Mouse (Mus musculus): ENCODE measurements around the gene Slc38a3. TPM values are rescaled to one million over a fixed set of nuclear protein-coding genes. Genes with fewer than 3 reads are reported as not detected.

Gene Slc38a3
- polyA plus RNA-seq, 1 experiment from 2014 or later = 5.1 TPM

DNA sequence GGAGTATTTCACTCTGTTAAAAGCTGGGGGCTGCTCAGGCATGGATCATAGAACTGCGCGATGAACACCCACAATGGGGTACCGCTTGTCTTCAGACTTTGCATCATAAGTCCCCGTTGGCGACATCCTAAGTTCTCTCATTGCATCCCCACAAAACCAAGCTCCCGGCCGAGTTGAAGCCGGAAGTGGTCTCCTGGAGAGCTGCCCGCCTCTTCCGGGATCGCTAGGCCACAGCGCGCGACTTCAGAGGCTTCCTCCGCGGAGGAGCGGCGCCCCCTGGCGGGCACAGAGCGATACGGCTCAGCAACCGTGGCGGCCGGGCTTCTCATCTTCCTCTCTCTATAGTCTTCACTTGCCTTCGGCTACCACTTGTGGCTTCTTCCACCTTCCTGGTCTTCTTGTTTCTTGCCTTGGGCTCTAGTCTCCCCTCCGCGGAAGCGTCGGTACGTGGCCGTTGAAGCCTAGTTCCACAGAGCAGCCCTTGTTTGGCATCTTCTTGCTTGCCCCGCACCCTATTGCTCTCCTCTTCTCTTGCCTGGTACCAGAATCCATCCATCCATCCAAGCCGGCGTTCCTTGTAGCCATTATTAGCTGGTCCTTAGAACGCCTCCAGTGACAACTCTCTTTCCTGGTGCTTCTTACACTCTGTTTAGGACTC lies 24.7 kb downstream of the Slc38a3 start:
- Histone ChIP-seq H3K9ac (0 out of 2 replicates have a peak overlapping the region, but pooled peaks have one; percentile 11), H3K9me3 (no peaks in the 10 kb centered on the region), H3K4me1 (peaks cover 14% of the 10 kb centered on the region; the same call in 1 of the 2 replicates), H3K36me3 (no peaks in the 10 kb centered on the region), H3K4me3 (peak overlapping the region; percentile 39), H3K4me2 (peak overlapping the region; percentile 53), H3K27ac (peak overlapping the region; percentile 51; the same call in 1 of the 2 replicates), H3K27me3 (no peaks in the 10 kb centered on the region)
- WGBS = 5% methylated on average over 35 of the region's 35 CpGs
- peak; percentile 82 for ATAC-seq (ENCODE audit: insufficient number of reproducible peaks, low FRiP score, low TSS enrichment, low read depth)

DNA sequence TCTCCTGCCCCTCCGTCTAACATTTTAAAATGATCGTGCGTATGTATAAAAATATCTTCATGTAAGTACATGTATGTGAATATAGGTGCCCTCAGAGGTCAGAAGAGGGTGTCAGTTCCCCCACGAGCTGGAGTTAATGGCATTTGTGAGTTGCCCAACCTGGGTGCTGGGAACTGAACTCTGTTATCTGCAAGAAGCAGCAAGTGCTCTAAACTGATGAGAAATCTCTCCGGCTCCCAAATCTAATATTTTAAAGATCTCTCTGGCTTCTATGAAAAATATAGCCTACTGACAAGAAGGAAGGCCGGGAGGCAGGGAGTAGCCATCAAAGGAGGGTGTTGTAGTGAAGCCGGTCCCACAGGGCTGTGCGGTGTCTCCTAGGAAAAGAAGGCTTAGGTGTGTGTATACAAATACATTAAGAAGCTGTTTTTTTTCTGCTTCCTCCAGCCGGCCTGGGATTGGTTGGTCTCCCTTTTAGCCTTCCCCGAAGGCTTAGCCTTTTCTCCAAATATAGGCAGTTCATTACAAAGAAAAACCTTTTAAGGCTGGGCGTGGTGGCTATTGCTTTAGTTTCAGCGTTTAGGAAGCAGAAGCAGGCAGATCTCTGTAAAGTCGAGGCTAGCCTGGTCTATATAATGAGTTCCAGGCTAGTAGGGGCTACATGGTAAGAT lies 25.7 kb downstream of the Slc38a3 start:
- Histone ChIP-seq H3K4me3 (no peak overlapping the region), H3K27ac (0 out of 2 replicates have a peak overlapping the region, but pooled peaks have one; percentile 51), H3K36me3 (no peaks in the 10 kb centered on the region), H3K4me2 (no peak overlapping the region), H3K27me3 (no peaks in the 10 kb centered on the region), H3K9me3 (no peaks in the 10 kb centered on the region), H3K4me1 (peaks cover 11% of the 10 kb centered on the region; the same call in 1 of the 2 replicates), H3K9ac (no peak overlapping the region)
- WGBS = 92% methylated on average over 13 of the region's 13 CpGs
- ATAC-seq (ENCODE audit: insufficient number of reproducible peaks, low FRiP score, low TSS enrichment, low read depth) = no peak

DNA sequence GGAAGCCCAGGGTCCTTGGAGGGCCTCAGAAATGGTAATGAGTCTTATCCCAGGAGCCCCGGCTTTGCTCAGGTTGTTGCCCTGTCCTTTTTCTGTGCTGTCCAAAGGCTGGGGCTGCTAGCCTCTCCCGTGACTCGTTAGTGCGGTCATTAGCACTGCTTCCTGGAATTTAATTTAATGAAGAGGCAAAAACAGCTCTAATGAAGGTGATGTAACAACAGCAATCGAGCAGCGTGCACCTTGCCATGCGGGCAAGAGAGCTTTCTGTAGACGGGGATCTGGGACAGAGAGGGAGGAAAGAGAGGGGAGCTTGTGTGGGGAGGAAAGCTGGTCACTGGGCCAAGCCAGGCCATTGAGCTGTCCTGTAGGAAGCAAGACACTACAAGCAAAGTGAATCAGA lies 27.7 kb downstream of the Slc38a3 start:
- Histone ChIP-seq H3K4me2 (no peak overlapping the region), H3K27ac (no peak overlapping the region), H3K4me3 (no peak overlapping the region), H3K36me3 (no peaks in the 10 kb centered on the region), H3K4me1 (peaks cover 15% of the 10 kb centered on the region), H3K9ac (no peak overlapping the region), H3K9me3 (no peaks in the 10 kb centered on the region), H3K27me3 (no peaks in the 10 kb centered on the region)
- WGBS = 33% methylated on average over 8 of the region's 8 CpGs
- ATAC-seq (ENCODE audit: insufficient number of reproducible peaks, low FRiP score, low TSS enrichment, low read depth) = no peak

DNA sequence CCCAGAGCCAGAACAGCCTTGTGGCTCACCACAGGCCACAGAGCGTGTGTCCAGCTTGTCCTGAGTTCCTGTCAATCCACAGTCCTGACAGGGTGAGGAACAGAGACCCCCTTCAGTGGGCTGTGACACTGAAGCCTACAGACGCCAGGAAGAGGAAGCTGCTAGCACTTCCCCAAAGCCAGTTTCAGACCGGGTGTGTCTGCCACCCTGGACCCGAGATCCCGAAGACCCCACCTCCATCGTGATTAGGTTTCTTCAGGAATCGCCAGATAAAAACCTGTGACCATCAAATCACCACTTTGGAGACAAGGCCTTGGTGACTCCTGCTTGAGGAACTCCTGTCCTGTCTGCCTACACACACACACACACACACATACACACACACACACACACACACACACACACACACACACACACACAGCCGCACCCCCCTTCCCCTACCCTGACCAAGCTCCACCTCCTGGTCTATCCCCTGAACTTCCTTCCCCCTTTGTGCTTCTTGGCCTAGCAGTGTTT lies 29.0 kb downstream of the Slc38a3 start:
- Histone ChIP-seq H3K9ac (no peak overlapping the region), H3K4me1 (peaks cover 24% of the 10 kb centered on the region), H3K4me2 (no peak overlapping the region), H3K4me3 (no peak overlapping the region), H3K27me3 (no peaks in the 10 kb centered on the region), H3K9me3 (no peaks in the 10 kb centered on the region), H3K27ac (peak overlapping the region; percentile 5; the same call in 1 of the 2 replicates), H3K36me3 (no peaks in the 10 kb centered on the region)
- ATAC-seq (ENCODE audit: insufficient number of reproducible peaks, low FRiP score, low TSS enrichment, low read depth) = no peak
- 54% methylated on average over 8 of the region's 8 CpGs for WGBS

DNA sequence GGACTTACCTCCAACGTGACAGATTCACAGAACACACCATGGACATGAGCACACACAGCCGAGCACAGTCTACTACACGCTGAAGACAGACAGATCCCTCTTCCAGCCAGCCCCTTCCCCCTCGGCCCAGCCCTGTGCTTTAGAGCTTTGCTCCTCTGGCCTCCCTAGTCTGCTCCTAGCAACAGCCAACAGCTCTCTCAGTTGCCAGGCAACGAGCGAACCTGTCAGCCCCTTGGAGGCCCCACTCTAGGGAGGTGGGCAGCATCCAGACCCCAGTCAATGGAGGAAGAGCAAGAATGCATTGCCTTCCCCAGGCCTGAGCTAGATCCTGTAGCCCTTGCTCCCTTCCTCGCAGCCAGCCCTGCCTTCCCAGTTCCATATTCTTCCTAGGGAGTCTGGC lies 32.3 kb downstream of the Slc38a3 start:
- H3K9ac ChIP-seq = no peak overlapping the region
- no peak overlapping the region for H3K4me3 ChIP-seq
- H3K9me3 ChIP-seq = no peaks in the 10 kb centered on the region
- H3K4me2 ChIP-seq = no peak overlapping the region
- peak overlapping the region; percentile 22; the same call in 1 of the 2 replicates for H3K27ac ChIP-seq
- no peaks in the 10 kb centered on the region for H3K36me3 ChIP-seq
- ATAC-seq (ENCODE audit: insufficient number of reproducible peaks, low FRiP score, low TSS enrichment, low read depth) = no peak
- H3K27me3 ChIP-seq = no peaks in the 10 kb centered on the region
- WGBS = 35% methylated on average over 7 of the region's 7 CpGs
- H3K4me1 ChIP-seq = peaks cover 27% of the 10 kb centered on the region

DNA sequence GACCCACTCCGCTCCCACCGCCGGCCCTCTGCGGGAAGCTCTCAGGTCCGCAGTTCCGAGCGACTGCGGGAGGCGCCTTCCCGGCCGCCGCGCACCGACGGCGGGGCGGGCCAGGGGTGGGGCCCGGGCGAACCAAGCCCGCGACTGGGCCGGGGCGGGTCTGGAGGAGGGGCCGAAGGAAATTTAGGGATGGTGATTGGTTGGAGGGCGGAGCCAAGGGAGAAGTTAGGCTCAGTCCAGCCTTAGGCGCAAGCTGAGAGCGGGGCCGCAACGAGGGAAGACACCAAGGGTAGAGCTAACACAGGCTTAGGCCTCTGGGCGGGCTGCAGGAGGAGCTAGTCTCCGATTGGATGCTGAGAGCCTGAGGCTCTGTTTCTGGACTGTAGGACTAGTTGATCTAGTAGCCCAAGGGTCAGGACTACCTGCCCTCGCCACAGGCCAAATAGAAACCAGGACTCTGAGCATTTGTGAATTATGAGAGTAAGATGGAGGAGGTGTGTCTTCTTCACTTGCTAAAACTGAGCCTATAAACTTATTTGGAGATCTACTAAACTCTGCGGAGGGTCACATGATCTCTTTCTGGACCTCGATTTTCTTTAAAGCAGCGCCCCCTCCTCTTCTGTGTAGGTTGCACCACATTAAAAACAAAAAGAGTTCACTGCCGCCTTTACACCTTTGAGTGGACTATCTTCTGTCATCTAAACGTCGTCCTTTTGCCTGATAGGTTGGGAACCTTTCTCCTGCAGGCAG lies 33.9 kb downstream of the Slc38a3 start, which contains the start of gene Gnai2:
Gnai2 (minus strand) TSS at position 89 of the 750 bp plus-strand sequence.
- WGBS = 3% methylated on average over 38 of the region's 38 CpGs
- ATAC-seq (ENCODE audit: insufficient number of reproducible peaks, low FRiP score, low TSS enrichment, low read depth) = peak; percentile 94
- H3K9me3 ChIP-seq = no peaks in the 10 kb centered on the region
- H3K4me1 ChIP-seq = peaks cover 44% of the 10 kb centered on the region
- H3K9ac ChIP-seq = peak within 1 kb of the TSS; percentile 91
- H3K4me3 ChIP-seq = peak within 1 kb of the TSS; percentile 90
- no peaks in the 10 kb centered on the region for H3K36me3 ChIP-seq
- no peaks in the 10 kb centered on the region for H3K27me3 ChIP-seq
- peak within 1 kb of the TSS; percentile 93 for H3K4me2 ChIP-seq
- peak within 1 kb of the TSS; percentile 89 for H3K27ac ChIP-seq

DNA sequence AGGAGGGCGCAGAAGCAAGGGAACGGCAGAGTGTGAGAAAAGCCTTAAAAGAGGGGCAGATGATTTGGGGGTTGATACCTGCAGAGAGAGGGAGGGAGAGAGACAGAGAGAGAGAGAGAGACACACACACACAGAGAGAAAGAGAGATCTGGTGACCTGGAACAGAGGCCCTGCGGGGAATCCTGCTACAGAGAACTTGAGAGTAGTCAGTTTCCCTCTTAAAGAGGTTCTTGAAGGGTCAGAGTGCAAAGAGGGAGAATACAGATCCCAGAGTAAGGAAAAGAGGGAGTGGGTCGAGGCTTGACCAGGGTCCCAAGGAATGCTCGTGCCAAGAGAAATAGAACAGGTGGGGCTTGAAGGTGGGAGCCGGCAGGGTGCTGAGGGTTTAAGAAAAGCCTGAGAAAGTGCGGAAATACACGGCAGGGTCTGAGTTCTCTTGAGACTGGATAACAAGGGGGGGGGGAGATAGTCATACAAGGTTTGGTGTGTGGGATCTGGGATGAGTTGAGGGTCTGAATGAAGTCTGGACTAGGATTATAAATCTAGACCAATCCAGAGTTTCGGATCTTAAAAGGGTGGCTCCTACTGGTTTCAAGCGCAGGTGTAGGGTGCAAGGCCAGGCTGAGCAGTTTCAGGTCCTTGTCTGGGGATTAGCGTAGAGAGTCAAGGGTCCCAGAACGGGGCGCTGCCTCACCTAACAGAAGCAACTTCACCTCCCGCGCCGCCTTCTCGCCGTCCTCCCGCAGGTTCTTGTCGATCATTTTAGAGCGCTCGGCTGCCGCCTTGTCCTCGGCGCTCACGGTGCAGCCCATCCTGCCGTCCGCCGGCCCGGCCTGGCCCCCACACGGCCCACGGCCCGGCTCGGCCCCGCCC lies 34.7 kb downstream of the Slc38a3 start:
- Histone ChIP-seq H3K9me3 (no peaks in the 10 kb centered on the region), H3K27ac (peak overlapping the region; percentile 89), H3K4me3 (peak overlapping the region; percentile 90), H3K4me2 (peak overlapping the region; percentile 93), H3K36me3 (peaks cover 3% of the 10 kb centered on the region; the same call in 1 of the 2 replicates), H3K27me3 (no peaks in the 10 kb centered on the region), H3K9ac (peak overlapping the region; percentile 91), H3K4me1 (peaks cover 52% of the 10 kb centered on the region)
- WGBS = 2% methylated on average over 35 of the region's 35 CpGs
- ATAC-seq (ENCODE audit: insufficient number of reproducible peaks, low FRiP score, low TSS enrichment, low read depth) = no peak

DNA sequence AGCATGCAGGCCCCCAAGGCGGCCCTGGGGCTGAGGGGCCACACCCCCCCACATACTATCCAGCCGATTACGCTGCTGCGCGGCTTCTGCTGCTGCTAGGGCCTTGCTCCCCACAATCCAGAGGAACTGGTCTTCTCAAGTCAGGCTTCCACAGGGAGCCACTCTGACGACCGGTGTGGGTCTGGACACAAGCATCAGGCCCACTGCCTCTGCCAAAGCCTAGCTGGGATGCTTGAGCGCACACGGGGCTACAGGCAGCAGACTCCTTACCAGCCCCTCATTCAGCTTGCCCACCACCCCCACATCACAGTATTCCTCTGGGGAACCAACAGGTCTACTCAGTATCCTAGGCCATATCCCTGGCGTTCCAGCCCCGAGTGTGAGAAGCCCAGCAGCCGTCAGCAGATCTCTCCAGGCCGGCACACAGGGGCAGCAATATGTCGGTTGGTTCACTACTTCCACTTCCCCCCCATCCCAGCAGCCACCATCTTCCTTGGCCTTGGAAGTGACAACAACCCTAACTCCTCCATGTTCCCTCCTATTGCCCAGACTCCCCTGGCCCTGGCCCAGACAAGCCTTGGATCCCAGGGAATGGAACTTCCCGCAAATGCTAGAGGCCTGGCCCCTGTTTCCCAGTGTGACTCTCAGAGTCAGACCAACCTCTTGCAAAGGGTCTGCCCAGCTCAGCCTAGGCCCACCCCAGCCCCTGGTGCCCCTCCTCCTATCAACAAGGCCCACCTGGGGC lies 35.5 kb downstream of the Slc38a3 start:
- Histone ChIP-seq H3K9ac (peak overlapping the region; percentile 91), H3K36me3 (peaks cover 3% of the 10 kb centered on the region; the same call in 1 of the 2 replicates), H3K4me3 (peak overlapping the region; percentile 90), H3K27me3 (no peaks in the 10 kb centered on the region), H3K27ac (peak overlapping the region; percentile 89), H3K9me3 (no peaks in the 10 kb centered on the region), H3K4me2 (peak overlapping the region; percentile 93), H3K4me1 (peaks cover 60% of the 10 kb centered on the region)
- ATAC-seq (ENCODE audit: insufficient number of reproducible peaks, low FRiP score, low TSS enrichment, low read depth) = no peak
- under 1% methylated on average over 15 of the region's 15 CpGs for WGBS

DNA sequence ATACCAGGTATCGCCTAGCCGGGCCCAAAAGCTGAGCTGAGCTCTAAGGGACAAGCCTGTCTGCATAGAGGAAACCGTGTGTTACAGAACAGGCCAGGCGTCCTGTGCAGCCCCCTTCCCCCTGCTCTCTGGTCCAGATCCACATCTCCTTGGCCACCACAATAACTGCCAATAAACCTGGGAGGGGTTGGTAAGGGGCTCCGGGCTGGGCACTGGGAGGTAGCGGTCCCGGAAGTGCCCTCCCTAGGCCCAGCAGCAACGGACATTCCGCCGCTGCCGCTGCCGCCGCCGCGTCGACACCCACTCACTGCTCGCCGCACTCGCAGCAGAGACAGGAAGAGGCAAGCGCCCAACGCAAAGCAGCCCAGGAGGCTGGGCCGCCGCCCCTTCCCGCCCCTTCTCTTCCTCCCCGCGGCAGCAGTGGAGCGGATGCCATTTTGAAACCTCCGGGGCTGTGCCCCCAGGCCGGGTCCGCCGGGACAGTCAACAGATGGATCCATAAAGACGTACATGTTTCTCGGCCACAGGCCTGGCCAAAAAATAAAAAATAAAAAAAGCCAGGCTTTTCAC lies 36.2 kb downstream of the Slc38a3 start:
- Histone ChIP-seq H3K4me2 (peak overlapping the region; percentile 93), H3K9me3 (no peaks in the 10 kb centered on the region), H3K4me1 (peaks cover 66% of the 10 kb centered on the region), H3K27ac (peak overlapping the region; percentile 89), H3K27me3 (no peaks in the 10 kb centered on the region), H3K4me3 (peak overlapping the region; percentile 90), H3K9ac (peak overlapping the region; percentile 91), H3K36me3 (peaks cover 7% of the 10 kb centered on the region; the same call in 1 of the 2 replicates)
- ATAC-seq (ENCODE audit: insufficient number of reproducible peaks, low FRiP score, low TSS enrichment, low read depth) = peak; percentile 37; the same call in 1 of the 2 replicates
- 2% methylated on average over 33 of the region's 33 CpGs for WGBS

DNA sequence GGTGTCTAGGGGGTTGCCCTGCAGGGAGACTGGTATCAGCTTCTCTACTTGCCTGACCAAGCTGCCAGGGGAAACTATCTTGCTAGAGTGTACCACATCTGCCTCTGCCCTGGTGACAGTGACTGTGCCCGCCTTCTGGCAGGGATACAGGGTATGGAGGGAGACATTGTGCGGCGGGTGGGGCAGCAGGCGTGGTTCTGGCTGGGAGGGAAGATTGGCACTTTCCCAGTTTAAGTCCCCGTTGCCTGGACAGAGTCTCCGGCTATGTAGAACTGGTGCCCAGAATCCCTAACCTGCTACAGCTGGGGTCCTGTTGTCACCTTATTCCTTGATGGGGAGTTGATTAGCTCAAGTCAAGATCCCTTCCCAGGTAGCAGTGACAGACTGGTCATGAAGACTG lies 36.9 kb downstream of the Slc38a3 start:
- peaks cover 7% of the 10 kb centered on the region; the same call in 1 of the 2 replicates for H3K36me3 ChIP-seq
- H3K4me3 ChIP-seq = peak overlapping the region; percentile 90
- no peaks in the 10 kb centered on the region for H3K9me3 ChIP-seq
- peak overlapping the region; percentile 89 for H3K27ac ChIP-seq
- H3K4me1 ChIP-seq = peaks cover 73% of the 10 kb centered on the region
- no peak for ATAC-seq (ENCODE audit: insufficient number of reproducible peaks, low FRiP score, low TSS enrichment, low read depth)
- H3K9ac ChIP-seq = peak overlapping the region; percentile 91; the same call in 1 of the 2 replicates
- H3K27me3 ChIP-seq = no peaks in the 10 kb centered on the region
- H3K4me2 ChIP-seq = peak overlapping the region; percentile 93
- WGBS = 31% methylated on average over 6 of the region's 6 CpGs

All from limb, embryonic 15.5 days (tissue).